Mouse (Mus musculus) adrenal gland, adult 2 months (tissue): ENCODE results near the gene Magt1. TPM values are rescaled to one million over a fixed set of nuclear protein-coding genes. Genes with fewer than 3 reads are reported as not detected.
"Not testable (repeated sequence)": the region's sequence is repeated elsewhere in the genome, so short reads cannot be mapped to it uniquely, and the experiment has no call there.

Experiments used
- DNase-seq: peaks from one replicate; pipeline ENCODE4 v3.0.0; 2021
- polyA plus RNA-seq: library from polyadenylated mRNA; depleted of rRNA; stranded (reverse); fragments of >200 nt; gene quantifications from 2 replicates; pipeline ENCODE4 v1.2.3, GENCODE M21; 2012; rRNA removed
- total RNA-seq, 2 experiments: library from RNA; stranded (reverse); gene quantifications; 2 replicates each; pipeline ENCODE4 v1.2.3; 2021

Gene Magt1
- total and polyA plus RNA-seq, 3 experiments: 2.5 to 66.5 (median 48.9) TPM

GRCm38 (mm10) chrX:105946357-105946756 is 65.3 kb downstream of the Magt1 start:
- no peak for DNase-seq

- DNase-seq: no peak
Measured at GRCm38 (mm10) chrX:105939245-105939644, 72.5 kb downstream of the Magt1 start.

- DNase-seq: no peak
Measured at GRCm38 (mm10) chrX:105937736-105938135, 74.0 kb downstream of the Magt1 start.

- DNase-seq: no peak
Measured at GRCm38 (mm10) chrX:105934341-105934740, 77.4 kb downstream of the Magt1 start.

- no peak for DNase-seq
Measured at GRCm38 (mm10) chrX:105929478-105930038, 82.1 kb downstream of the Magt1 start.

- DNase-seq: peak; percentile 81
Measured at GRCm38 (mm10) chrX:105928861-105929477, 82.7 kb downstream of the Magt1 start, which contains the start of gene Atrx. TSS of gene Atrx (minus strand) at chrX:105929403.

- DNase-seq: peak; percentile 51
Measured at GRCm38 (mm10) chrX:105927941-105928860, 83.5 kb downstream of the Magt1 start.

- peak; percentile 66 for DNase-seq
Measured at GRCm38 (mm10) chrX:105926121-105926735, 85.5 kb downstream of the Magt1 start.

GRCm38 (mm10) chrX:105924326-105925070 is 87.2 kb downstream of the Magt1 start:
- DNase-seq: no peak

- no peak for DNase-seq
Measured at GRCm38 (mm10) chrX:105923896-105924295, 87.8 kb downstream of the Magt1 start.

- DNase-seq: not testable (repeated sequence)
Measured at GRCm38 (mm10) chrX:105922986-105923385, 88.7 kb downstream of the Magt1 start.

- peak; percentile 14 for DNase-seq
Measured at GRCm38 (mm10) chrX:105921421-105921820, 90.3 kb downstream of the Magt1 start.

Other genes with a start within 250 kb of the Magt1 start
- gene Fgf16, start 247.6 kb downstream of the Magt1 start, total RNA-seq: under 1 TPM; 0.46 to 0.86 TPM
- gene Fgf16, start 247.6 kb downstream of the Magt1 start, polyA plus RNA-seq: 0.28 and 0.31 TPM in 2 replicates
- gene Atrx, start 82.5 kb downstream of the Magt1 start, total RNA-seq: 100 to 1,000 TPM in 1 of 2 experiments, 10 to 100 TPM in 1; 78.0 to 110 TPM
- 23.3 and 27.0 TPM in 2 replicates for gene Atrx, start 82.5 kb downstream of the Magt1 start, polyA plus RNA-seq
- 100 to 1,000 TPM; 536 to 642 TPM for gene Cox7b, start 3.8 kb upstream of the Magt1 start, total RNA-seq
- 36.1 and 39.5 TPM in 2 replicates for gene Cox7b, start 3.8 kb upstream of the Magt1 start, polyA plus RNA-seq
- gene Atp7a, start 15.4 kb upstream of the Magt1 start, total RNA-seq: 10 to 100 TPM; 34.1 to 42.6 TPM
- 1.4 and 2.1 TPM in 2 replicates for gene Atp7a, start 15.4 kb upstream of the Magt1 start, polyA plus RNA-seq
- gene Tlr13, start 131.3 kb upstream of the Magt1 start, total RNA-seq: 1 to 10 TPM; 2.6 to 2.8 TPM
- 0.21 and 0.26 TPM in 2 replicates for gene Tlr13, start 131.3 kb upstream of the Magt1 start, polyA plus RNA-seq
- gene Pgk1, start 175.2 kb upstream of the Magt1 start, total RNA-seq: 100 to 1,000 TPM; 274 to 441 TPM
- 27.1 and 27.4 TPM in 2 replicates for gene Pgk1, start 175.2 kb upstream of the Magt1 start, polyA plus RNA-seq
- 10 to 100 TPM; 18.0 to 28.0 TPM for gene Taf9b, start 209.3 kb upstream of the Magt1 start, total RNA-seq
- gene Taf9b, start 209.3 kb upstream of the Magt1 start, polyA plus RNA-seq: 2.2 and 2.6 TPM in 2 replicates
- not detected for gene Fnd3c2, start 243.5 kb upstream of the Magt1 start, total RNA-seq
- not detected in 2 replicates for gene Fnd3c2, start 243.5 kb upstream of the Magt1 start, polyA plus RNA-seq